Mouse (Mus musculus): ENCODE results near the gene Mrgpra1. TPM values are rescaled to one million over a fixed set of nuclear protein-coding genes. Genes with fewer than 3 reads are reported as not detected.

Mrgpra1 gene
- polyA plus RNA-seq, 1 experiment from 2014 or later: not detected

Other genes with a start within 250 kb of the Mrgpra1 start
- 0.14 and 0.47 TPM in 2 replicates for gene Ptpn5, start 220.6 kb downstream of the Mrgpra1 start, polyA plus RNA-seq (2015; fragmentation: Nextera tagmentation; extraction: Ambion mirVana)
- gene Mrgpra6, start 149.3 kb downstream of the Mrgpra1 start, polyA plus RNA-seq (2015; fragmentation: Nextera tagmentation; extraction: Ambion mirVana): not detected in 2 replicates
- not detected in 2 replicates for gene Mrgpra9, start 101.4 kb downstream of the Mrgpra1 start, polyA plus RNA-seq (2015; fragmentation: Nextera tagmentation; extraction: Ambion mirVana)
- gene Mrgpra2a, start 97.9 kb upstream of the Mrgpra1 start, polyA plus RNA-seq (2015; fragmentation: Nextera tagmentation; extraction: Ambion mirVana): not detected in 2 replicates
- not detected in 2 replicates for gene Mrgpra2b, start 174.6 kb upstream of the Mrgpra1 start, polyA plus RNA-seq (2015; fragmentation: Nextera tagmentation; extraction: Ambion mirVana)
- not detected in 2 replicates for gene Mrgpra3, start 247.1 kb upstream of the Mrgpra1 start, polyA plus RNA-seq (2015; fragmentation: Nextera tagmentation; extraction: Ambion mirVana)

Measured in embryonic facial prominence, embryonic 15.5 days (tissue).